Mouse (Mus musculus): ENCODE measurements around the gene Abca17.

Abca17 gene

GRCm38 (mm10) chr17:24350926-24351759, at the start of gene Abca17:
Gene Abca17, minus strand, starts transcription at chr17:24351068.
- DNase-seq: peak; percentile 54

GRCm38 (mm10) chr17:24394456-24394855, 43.6 kb upstream of the Abca17 start:
- DNase-seq: no peak

DNA sequence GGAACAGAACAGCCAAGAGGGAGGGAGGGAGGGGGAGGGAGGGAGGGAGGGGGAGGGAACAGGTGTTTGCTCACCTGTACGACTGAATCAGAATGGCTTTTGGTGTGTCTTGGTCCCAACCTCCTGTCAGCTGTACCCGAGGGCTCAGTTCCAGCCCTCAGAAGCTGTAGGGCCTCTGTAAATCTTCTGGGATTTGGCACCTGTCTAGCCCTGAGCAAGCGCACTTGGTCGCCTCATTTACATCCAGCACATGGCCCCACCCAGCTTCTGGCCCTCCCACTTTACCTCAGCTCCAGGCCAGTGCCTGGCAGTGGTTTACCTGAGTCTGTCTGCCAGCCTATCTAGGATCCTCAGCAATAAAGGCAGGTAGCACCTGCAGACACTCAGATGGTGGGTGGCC, 42.7 kb upstream of the Abca17 start:
- DNase-seq: no peak

- no peak for DNase-seq
Observed at GRCm38 (mm10) chr17:24391149-24391548, 40.3 kb upstream of the Abca17 start.

GRCm38 (mm10) chr17:24389865-24390264, 39.0 kb upstream of the Abca17 start:
- peak; percentile 45 for DNase-seq

GRCm38 (mm10) chr17:24388711-24389110, 37.8 kb upstream of the Abca17 start:
- DNase-seq: no peak

GRCm38 (mm10) chr17:24383789-24384188, 32.9 kb upstream of the Abca17 start:
- no peak for DNase-seq

DNA sequence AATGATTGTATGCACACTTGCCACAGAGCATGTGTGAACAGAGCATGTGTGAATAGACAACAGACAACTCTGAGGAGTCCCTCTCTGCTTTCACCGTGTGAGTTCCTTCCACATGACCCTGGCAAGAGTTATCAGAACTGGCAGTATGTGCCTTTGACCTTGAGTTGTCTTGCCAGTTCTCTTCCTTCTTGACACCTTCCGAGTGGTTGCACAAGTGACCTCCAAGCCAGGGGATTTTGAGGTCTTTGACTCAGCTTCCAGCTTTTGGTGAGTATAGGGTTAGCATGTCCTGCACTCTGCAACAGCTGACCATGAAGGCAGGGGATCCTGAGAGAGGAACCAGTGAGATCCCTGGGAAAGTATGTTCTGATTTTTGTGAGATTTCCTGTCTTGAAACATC, 27.6 kb upstream of the Abca17 start:
- no peak for DNase-seq

GRCm38 (mm10) chr17:24375886-24376285, 25.0 kb upstream of the Abca17 start:
- DNase-seq: no peak

- DNase-seq: no peak
Observed at GRCm38 (mm10) chr17:24375094-24375712, 24.3 kb upstream of the Abca17 start.

DNA sequence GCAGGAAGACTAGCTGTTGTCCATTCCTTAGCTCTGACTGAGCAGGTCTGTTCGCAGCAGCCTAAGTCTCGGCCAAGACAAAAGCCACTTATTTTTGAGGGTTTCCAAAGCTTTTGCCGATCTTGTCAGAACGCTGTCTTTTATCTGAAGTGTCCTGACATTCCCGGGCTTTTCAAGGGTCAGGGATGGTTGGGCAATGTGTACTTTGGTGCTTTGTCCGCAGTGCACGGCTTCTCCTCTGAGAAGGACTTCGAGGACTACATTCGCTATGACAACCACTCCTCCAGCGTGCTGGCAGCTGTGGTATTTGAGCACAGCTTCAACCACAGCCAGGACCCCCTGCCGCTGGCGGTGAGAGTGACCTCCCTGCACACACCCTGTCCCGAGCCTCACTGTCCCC, 15.0 kb upstream of the Abca17 start:
- no peak for DNase-seq

DNA sequence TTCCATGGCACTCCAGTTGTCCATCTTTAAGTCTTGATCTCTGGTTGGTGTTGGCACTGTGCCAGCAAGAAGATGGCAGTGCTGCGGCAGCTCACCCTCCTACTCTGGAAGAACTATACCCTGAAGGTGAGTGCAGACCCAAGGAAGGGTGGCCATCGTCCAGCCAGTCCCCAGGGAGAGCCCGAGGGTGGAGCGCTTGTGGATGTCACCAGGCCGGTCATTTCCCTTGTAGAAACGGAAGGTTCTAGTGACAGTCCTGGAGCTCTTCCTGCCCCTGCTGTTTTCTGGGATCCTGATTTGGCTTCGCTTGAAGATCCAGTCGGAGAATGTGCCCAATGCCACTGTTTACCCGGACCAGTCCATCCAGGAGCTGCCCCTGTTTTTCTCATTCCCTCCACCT, 13.6 kb upstream of the Abca17 start:
- DNase-seq: peak; percentile 72

- no peak for DNase-seq
Observed at GRCm38 (mm10) chr17:24362527-24362926, 11.7 kb upstream of the Abca17 start.

DNA sequence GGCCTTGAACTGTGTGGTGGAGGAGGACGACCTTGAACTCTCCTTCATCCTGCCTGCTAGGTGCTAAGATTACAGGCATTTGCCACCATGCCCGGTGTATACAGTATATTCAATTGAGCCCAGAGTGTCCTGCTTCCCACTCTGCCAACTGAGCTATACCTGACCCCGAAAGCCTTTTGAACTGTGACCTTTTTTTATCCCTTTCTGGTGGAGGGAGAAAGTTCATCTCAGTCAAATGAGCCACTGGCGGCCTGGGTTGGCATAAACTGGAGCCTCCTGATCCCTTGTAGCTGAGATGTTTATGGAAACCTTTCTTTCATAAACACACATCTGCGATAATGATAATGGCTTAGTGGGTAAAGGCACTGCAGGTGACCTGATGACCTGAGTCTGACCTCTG, 10.4 kb upstream of the Abca17 start:
- no peak for DNase-seq

- no peak for DNase-seq
Observed at GRCm38 (mm10) chr17:24360841-24361240, 10.0 kb upstream of the Abca17 start.

DNA sequence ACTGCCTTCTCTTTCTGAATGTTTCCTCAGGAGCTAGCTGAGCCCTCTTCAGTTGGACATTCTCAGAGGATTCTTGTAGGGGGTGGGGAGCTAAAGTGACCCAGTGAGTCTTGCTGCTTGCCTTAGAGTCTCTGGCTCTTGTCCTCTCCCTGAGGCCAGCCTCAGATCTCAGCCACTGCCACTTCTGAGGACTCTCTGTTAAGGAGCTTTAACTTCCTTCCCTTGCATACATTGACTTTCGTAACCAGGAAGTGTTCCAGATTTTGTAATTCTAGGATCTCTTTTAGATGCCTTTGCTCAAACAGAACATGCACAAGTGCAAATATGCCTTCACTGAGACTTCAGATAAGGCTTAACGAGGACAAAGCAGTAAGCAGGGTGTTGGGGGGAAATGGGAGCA, 9.0 kb upstream of the Abca17 start:
- no peak for DNase-seq

DNA sequence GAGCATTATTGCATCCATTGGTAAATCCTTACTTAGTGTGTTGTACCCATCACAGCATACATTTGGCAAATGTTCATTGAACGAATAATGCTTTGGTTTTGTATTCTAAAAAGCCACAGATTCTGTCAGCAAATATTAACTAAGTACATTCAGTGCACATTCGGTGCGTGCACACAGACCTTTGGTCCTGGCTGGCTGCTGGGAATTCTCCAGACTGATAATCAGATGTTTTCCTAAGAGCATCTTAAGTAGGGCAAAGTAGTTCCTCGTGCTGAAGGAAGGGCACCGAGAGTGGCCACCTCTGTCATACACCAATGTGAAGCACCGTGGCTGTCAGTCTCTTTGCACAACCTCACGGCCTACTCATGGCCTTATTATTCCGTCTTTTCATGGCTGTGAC, 8.1 kb upstream of the Abca17 start:
- no peak for DNase-seq

GRCm38 (mm10) chr17:24355284-24355683, 4.4 kb upstream of the Abca17 start:
- no peak for DNase-seq

- no peak for DNase-seq
Observed at GRCm38 (mm10) chr17:24353960-24354359, 3.1 kb upstream of the Abca17 start.

- no peak for DNase-seq
Observed at GRCm38 (mm10) chr17:24352370-24353194, 1.7 kb upstream of the Abca17 start.

- peak; percentile 99 for DNase-seq
Observed at GRCm38 (mm10) chr17:24351760-24352357, 991 bp upstream of the Abca17 start, which contains the start of gene Abca3. Gene Abca3, plus strand, starts transcription at chr17:24351950.

DNA sequence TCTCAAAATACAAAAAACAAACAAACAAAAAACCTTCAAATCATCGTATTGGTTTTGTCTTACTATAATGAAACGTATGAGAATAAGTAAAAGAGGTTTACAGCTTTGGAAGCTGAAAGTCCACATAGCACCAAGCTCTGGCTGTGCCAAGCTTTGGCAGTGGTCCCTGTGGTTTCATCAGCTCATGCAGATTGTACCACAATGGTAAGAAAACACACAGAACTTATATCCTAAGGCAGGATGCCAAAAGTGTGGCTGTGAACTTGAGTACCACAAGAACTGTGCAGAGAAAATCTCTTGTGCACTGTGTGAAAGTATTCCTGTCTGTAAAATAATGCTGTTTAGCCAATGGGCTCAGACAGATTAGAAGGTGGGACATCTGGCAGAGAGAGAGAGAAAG, 1.7 kb downstream of the Abca17 start:
- no peak for DNase-seq

DNA sequence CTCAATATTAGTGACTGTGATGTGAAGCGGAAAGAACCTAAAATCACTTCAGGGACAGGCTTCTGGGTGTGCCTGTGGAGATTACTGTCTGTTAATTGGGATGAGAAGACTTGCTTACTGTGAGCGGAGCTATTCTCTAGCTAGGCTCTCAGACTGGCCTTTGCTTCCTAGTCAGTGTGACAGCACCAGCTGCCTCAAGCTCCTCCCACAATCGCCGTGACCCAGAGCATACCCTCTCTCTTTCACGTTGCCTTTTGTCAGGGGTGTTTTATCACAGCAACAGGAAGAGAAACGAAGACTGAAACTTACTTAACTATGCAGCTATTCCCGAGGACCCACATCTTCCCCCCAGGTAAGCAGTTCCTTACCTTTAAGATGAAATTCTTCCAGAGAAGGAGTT, 4.0 kb downstream of the Abca17 start:
- DNase-seq: no peak

Data from cerebellum, adult 11-12 months (tissue).